Mouse (Mus musculus) layer of hippocampus, postnatal 10 days (tissue): ENCODE measurements around the gene 2810408A11Rik. TPM values are rescaled to one million over a fixed set of nuclear protein-coding genes. Genes with fewer than 3 reads are reported as not detected.
"Not testable (repeated sequence)": the region's sequence is repeated elsewhere in the genome, so short reads cannot be mapped to it uniquely, and the experiment has no call there.

Experiments
- DNase-seq, 2 experiments: peaks; one replicate each; pipeline ENCODE4 v3.0.0; 2021; ENCODE audit warnings: low spot score in 2 of 2
- total RNA-seq, 2 experiments: library from RNA; stranded (reverse); gene quantifications; 2 replicates each; pipeline ENCODE4 v1.2.3; 2021

2810408A11Rik gene
- total RNA-seq, 2 experiments from 2014 or later, result 2.4 to 2.5 TPM

DNA sequence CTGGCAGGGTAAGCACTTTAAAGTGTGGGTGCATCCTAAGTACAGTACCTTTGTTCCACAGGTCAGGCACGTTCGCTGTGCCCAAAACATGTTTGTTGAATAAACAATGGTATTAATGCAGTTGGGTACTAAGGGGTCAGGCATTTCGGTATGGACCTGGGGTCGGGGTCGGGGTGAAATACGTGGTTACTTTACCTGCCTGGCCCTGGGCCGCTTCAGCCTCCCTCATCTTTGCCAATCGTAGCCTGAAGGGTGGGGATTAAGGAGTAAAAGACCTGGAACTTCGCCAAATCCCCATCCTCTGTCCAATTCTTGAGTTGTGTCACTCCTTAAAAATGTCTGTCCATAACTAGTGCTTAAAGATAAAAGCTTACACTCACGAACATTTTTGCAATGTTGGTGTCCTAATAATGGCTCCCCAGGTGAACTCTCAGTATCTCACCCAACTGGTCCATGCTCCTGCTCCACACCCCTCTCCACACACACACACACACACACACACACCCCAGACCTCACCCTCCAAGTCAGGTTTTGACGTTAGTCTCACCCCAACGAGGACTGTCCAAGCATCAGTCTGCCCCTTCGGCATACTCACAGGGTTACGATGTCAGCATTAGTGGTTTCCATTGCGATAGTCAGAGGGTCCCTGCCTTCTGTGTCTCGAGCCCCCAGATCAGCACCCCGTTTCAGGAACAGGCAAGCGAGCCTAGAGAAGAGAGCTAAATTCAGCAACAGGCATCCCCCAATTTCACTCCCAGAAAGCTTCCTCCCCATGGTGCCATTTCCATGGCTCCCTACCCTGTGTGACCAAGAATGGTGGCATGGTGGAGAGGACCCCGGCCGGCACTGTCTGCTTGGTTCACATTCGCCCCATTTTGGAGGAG is 18.8 kb downstream of the 2810408A11Rik start:
- no peak for DNase-seq

DNA sequence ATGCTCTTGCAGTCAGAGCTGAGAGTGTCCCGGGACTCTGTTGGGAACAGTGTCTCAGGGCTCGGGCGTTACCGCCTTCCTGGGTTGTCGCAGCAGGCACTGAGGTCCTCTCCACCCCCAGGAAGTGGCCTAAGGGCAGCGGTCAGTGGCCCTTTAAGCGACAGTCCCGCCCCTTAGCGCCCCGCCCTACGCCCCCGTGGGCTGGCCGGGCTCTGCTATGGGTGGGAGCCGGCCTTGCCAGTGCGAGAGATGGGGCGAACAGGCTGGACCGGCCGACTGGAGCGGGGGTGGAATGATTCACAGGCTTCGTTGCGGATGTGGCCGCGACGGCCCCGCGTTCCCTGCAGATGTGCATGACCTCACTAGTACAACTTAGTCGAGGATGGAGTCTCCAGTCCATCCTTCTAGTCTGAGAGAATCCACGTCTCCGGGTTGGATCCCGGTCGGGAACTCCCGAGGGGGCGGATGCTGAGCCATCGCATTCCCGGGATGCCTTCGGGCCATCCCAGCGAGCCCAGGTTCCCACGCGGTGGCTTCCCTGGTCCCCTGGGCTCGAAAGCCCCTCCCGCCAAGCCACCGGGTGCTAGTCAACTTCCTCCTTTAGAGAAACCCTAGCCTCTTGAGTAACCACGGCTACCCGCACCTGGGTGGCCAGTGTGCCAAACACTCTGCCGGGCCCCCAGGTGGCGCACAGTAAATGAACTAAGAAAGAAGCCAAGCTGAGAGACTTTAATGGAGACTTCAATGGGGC is 19.8 kb downstream of the 2810408A11Rik start, which contains the start of gene Kctd11:
Gene Kctd11, minus strand, starts transcription at position 554 of the 751 bp plus-strand sequence.
- peak; percentile 62 to 77 for DNase-seq

DNA sequence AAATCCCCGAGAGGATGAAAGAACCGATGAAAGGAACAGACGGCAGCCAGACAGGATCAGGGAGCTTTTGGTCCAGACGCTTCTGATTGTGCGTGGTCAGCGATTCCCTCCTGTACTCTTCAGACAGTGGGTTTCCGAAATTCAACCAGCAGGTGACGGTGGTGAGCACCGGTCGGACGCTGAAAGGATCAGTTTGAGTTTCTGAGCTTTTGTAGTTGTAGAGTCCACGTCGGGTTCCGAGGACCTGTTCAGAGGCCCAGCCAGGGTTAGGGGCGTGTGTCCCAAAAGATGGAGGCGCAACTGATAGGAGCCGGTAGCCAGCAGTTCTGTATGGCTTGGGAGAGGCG is 20.3 kb downstream of the 2810408A11Rik start:
- DNase-seq, result peak; percentile 58 to 66

- no peak for DNase-seq
These were observed 21.1 kb downstream of the 2810408A11Rik start for GRCm38 (mm10) chr11:69879711-69880110.

GRCm38 (mm10) chr11:69878952-69879351 is 21.8 kb downstream of the 2810408A11Rik start:
- DNase-seq, result no peak

DNA sequence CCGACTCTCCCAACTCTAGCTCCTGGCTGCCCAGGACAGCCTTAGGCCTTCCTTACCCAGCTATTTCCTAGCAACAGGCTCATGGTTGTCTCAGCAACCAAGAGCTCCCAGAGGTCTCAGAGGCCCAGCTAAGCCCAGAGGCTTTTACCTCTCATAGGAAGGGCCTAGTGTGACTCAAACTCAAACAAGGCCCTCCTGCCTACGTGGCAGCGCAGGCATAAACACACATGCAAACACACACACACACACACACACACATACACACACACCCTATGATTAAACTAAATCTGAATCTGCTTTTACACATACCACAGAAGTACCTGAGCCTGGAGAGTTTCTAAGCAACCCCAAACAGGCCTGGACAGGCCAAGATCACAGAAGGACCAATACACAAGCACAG is 22.4 kb downstream of the 2810408A11Rik start:
- no peak for DNase-seq

DNA sequence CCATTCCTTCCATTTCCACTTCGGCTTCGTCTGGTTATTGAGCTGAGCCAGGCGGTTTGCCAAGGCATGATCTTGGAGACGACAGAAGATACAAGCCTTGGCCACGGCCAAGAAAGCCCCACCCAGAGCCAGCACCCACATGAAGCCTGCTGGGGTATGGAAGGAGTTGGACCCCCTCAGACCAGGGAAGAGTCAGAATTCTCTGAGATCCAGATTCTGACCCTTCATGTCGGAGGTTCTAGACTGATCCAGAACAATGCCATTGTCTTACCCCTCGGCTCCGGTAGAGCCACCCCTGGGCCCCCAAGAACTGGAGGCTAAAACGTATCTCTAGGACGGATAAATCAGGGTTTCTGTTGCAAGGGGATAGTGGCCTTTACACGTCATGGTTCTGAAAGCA is 22.9 kb downstream of the 2810408A11Rik start, which contains the start of gene Tmem95:
Gene Tmem95, minus strand, starts transcription at position 141 of the 400 bp plus-strand sequence.
- DNase-seq, result no peak

DNA sequence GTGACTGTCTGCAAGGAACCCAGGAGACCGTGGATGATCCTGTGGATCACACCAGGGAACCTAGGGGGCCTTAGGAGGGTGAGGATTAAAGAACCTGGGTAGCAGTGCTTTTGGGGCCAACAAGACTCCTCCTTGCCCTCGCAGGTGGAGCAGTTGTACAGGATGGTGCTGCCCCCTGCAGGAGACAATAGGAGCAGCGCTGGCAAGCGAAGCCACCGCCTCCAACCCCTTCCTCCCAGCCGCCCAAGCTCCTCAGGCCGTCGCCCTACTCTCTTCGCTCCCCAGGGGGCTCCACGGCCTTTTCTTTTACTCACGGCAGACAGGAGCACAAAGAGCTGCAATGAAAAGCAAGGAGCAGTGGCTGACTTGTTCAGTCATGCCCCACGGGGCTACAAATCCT is 23.9 kb downstream of the 2810408A11Rik start:
- DNase-seq, result peak; percentile 91

DNA sequence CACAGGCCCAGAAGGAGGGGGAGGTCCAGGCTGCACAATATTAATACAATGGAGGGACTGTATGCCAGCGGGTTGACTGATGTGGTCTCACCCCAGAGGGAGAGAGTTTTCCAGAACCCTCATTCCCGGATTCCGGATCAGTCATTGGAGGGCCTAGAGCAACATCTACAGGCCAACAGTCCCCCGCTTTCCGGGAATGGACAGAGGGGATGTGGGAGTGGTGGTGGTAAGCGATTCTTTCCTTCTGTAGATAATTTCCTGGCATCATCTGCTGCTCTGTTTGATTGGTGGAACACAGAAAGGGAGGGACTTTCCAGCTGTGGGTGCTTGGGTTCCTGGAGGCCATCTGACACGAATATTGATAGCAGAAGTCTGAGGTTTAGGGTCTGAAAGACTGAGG is 24.6 kb downstream of the 2810408A11Rik start:
- peak in 1 of 2 experiments; percentile 35 for DNase-seq

DNA sequence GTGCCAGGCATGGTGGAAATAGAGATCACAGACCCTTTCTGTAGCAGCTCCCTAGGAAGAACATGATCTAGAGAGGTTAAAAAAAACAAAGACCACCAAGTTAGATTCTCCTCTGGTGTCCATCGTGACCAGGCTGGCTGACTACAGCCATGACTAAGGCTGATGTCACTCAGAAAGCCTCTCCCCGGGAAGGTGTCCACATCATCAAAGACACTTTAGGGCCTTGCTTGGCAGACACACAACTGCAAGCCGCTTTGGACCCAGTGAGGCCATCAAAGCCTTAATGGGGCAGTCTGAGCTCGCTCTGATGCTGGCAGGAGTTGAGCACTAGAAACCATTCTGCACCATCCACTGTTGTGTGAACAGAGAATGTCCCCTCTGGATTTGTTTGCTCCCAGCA is 28.3 kb downstream of the 2810408A11Rik start:
- no peak for DNase-seq

DNA sequence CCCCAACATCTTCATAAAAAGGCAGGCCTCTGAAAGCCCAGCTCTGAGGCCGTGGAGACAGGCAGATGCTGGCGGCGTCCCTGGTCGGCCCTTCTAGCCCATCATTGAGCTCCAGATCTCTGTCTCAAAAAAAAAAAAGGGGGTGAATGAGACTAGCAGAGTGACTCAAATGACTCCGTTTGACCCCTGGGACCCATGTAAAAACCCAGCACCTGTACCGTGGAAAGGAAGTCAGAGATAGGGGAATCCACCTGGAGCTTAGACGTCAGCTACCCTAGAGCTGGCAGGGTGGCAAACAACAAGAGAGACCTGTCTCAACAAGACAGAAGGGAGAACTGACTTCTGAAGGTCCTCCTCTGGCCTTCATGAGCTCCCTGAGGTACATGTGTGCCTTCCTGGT is 29.0 kb downstream of the 2810408A11Rik start:
- DNase-seq, result no peak

DNA sequence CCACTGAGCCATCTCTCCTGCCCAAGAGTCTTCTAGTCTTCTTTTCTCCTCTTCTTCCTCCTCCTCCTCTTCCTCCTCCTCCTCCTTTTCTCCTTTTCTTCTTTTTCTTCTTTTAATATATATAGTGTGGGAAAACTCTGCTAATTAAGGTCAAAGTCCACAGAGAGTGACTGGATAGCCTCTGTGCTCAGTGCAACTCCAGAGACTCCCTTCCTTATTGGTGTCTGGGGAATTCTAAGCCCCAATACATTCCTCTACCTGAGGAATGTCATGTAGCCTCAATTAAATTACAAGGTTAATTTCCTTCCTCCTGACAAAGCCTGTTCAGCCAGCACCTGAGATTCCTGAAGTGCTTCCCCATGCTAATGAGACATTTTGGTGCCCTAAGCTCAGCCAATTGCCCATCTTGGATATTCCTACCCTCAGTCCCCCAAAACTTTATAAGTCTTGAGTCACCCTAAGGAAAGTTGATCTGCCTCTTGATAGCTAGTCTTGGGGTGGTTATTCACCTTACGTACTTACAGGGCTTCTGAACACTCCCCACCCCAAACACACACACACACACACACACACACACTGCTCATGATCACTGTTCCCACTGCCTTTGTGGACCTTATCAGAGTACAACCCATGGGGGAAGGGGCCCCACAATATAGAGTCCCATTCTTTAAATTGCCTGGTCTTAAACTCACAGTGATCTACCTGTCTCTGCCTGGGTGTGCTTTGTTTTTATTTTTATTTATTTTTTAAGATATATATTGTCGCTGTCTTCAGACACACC is 30.3 kb downstream of the 2810408A11Rik start:
- DNase-seq, result no peak

DNA sequence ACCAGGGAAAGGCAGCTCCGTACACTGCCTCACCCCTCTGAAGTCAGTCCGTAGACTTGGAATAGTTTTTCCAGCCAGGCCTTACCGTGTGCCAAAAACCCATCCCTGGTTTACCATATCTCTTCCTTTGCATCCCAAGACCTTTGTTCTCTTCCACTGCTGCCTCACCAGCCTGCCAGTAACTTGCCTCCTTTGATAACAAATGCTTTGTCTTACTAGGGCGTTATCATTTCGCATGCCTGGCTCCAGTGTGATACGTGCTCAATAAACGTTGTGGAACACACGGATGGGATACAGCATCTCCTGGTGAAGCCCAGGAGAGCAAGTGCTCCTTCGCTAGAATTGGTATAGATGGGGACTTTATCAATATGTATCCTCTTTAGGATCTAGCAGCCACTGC is 33.5 kb downstream of the 2810408A11Rik start:
- no peak for DNase-seq

DNA sequence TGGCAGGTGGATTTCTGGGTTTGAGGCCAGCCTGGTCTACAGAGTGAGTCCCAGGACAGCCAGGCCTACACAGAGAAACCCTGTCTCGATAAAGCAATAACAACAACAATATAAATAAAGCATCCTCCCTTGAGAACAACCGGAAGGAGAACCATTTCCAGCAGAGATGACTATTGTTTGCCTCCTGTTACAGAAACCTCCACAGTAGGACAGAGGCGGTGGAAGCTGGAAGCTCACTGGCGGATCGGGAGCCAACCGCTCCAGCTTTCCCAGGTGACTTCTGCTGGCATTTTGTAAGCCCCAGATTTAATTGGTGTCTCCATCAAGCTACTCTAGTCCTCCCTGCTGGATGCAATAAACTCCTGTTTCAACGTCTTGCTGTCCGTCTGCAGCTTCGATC is 35.2 kb downstream of the 2810408A11Rik start:
- DNase-seq, result no peak

GRCm38 (mm10) chr11:69864138-69864860 is 36.5 kb downstream of the 2810408A11Rik start:
- no peak for DNase-seq

- DNase-seq, result not testable (repeated sequence)
These were observed 37.1 kb downstream of the 2810408A11Rik start for GRCm38 (mm10) chr11:69863729-69864128.

DNA sequence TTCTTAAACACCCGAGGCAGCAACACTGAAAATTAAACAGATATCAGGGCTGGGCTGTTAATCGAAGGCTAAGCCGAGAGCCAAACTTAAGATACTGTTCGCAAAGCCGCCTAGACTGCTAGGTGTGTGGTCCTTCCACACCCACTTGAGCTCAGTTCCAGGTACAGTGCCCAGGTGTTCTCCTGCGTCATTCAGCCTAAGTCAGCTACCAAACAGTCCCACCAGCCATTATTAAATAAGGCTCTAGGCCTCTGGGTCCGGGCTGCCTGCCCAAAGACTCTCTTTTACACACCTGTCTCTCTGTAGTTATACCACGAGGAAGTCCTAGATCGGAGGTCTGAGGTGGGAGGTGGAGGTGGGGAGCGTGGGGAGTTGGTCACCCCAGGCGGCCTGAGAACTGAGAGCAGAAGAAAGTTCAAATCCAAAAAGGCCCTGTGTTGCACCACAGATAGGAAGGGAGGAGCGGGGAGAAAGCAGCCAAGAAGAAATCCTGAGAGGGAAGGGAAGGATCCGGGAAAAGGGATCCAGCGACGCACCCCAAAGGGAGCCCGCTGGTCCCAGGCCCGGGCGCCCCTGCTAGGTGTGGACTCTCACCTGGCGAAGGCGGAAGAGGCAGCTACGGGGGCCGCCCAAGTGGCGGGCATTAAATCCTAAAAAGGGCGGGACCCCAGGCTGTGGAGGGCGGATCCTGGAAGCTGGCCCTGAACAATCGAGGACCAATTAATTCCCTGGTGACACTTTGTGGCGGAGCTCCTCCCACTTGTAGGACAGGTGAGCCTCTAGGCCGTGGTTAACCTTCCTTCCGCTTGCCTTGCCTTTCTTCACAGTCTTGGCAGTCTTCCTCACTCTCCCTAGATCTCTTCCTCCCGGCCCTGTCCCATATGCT is 42.4 kb downstream of the 2810408A11Rik start, which contains the start of gene Tnk1:
Gene Tnk1, minus strand, starts transcription at position 618 of the 886 bp plus-strand sequence.
- DNase-seq, result no peak

DNA sequence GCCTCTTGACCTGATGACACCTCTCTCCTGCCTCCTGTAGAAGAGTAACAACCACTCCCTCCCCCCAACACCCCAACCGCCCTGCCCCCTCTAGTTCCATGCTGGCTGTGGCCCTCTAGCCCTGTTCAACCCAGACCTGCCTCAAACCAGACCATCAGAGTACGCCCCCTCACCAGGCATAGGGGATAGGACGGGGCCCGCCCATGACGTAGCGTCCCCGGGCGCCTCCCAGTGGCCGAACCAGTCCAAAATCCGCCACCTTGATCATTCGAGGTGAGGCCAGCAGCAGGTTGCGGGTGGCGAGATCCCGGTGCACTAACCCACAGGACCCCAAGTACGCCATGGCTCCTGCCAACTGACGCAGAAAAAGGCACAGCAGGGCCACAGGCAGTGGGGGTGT is 45.4 kb downstream of the 2810408A11Rik start:
- DNase-seq, result no peak

GRCm38 (mm10) chr11:69854680-69855079 is 46.1 kb downstream of the 2810408A11Rik start:
- DNase-seq, result no peak

GRCm38 (mm10) chr11:69853994-69854393 is 46.8 kb downstream of the 2810408A11Rik start:
- no peak for DNase-seq
